Mouse (Mus musculus) spleen, adult 2 months (tissue): ENCODE data around the gene Tmem54.

ENCODE experiments used
- CTCF ChIP-seq: fragments of 200-500 bp; IDR thresholded peaks from 2 replicates; pipeline ENCODE4 v1.5.1; 2011; ENCODE audit warnings: mild to moderate bottlenecking, inconsistent platforms; ENCODE audit not compliant: insufficient read depth, insufficient read length, insufficient replicate concordance; ENCODE audit errors: extremely low read depth
- POLR2A ChIP-seq: fragments of 200-500 bp; IDR thresholded peaks from 2 replicates; pipeline ENCODE4 v1.6.1; 2011; ENCODE audit warnings: low read depth, low read length, inconsistent platforms

DNA sequence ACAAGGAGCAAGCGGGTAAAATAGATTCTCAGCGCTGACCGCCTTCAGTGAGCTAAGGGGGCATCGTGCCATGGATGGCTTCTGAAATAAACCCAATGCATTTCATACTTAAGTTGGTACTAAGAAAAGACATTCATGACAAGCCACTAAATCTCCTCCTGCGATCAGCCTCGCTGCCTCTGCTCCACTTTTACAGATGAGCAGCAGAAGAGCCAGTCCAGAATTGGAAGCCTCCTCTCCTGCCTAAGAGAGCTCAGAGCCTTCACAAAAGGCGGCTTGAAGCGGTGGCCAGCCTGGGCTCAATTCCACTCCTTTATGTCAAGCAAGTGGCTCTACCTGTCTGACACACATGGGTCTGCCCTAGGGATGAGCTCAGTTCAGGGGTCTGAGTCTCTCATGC is 11.4 kb downstream of the Tmem54 start:
- TF ChIP-seq POLR2A (no peak), CTCF (no peak)
